Mouse (Mus musculus) monocyte, adult 5-6 weeks (primary cell): ENCODE measurements around the gene Lrrc42. TPM values are rescaled to one million over a fixed set of nuclear protein-coding genes. Genes with fewer than 3 reads are reported as not detected.

Experiments used
- ATAC-seq: fragments of 153-309, 156-312 bp; replicated peaks from 2 replicates; pipeline ENCODE4 v1.8.0; 2017; ENCODE audit warnings: mild to moderate bottlenecking; ENCODE audit not compliant: low TSS enrichment, insufficient number of reproducible peaks, severe bottlenecking, poor library complexity, low FRiP score
- total RNA-seq: library from RNA; stranded (forward); fragments of 200-1000, 200-491, 200-594 nt; gene quantifications from 3 replicates; pipeline ENCODE4 v1.2.3, GENCODE M21; 2017

Lrrc42 gene
- total RNA-seq, 1 experiment from 2014 or later, result 7.1 TPM

- ATAC-seq, result no peak
Measured at GRCm38 (mm10) chr4:107208880-107209279, 44.5 kb downstream of the Lrrc42 start, which contains the start of gene Ldlrad1. TSS of gene Ldlrad1 (plus strand) at chr4:107209180.

GRCm38 (mm10) chr4:107207016-107207415, 46.3 kb downstream of the Lrrc42 start:
- ATAC-seq, result no peak

GRCm38 (mm10) chr4:107203001-107203400, 50.3 kb downstream of the Lrrc42 start:
- ATAC-seq, result no peak

- ATAC-seq, result no peak
Measured at GRCm38 (mm10) chr4:107201779-107202178, 51.6 kb downstream of the Lrrc42 start.

GRCm38 (mm10) chr4:107198072-107198471, 55.3 kb downstream of the Lrrc42 start:
- no peak for ATAC-seq

GRCm38 (mm10) chr4:107196454-107196853, 56.9 kb downstream of the Lrrc42 start:
- no peak for ATAC-seq

- no peak for ATAC-seq
Measured at GRCm38 (mm10) chr4:107193841-107194240, 59.5 kb downstream of the Lrrc42 start.

GRCm38 (mm10) chr4:107185703-107186102, 67.6 kb downstream of the Lrrc42 start:
- no peak for ATAC-seq

Other genes starting within 250 kb of the Lrrc42 start
- gene Mrpl37, start 186.7 kb downstream of the Lrrc42 start, total RNA-seq, result 11.1 to 25.7 TPM (median 18.3 TPM) in 3 replicates
- gene Cyb5rl, start 186.5 kb downstream of the Lrrc42 start, total RNA-seq, result 0.64 to 7.9 TPM (median 1.5 TPM) in 3 replicates
- gene Cdcp2, start 156.6 kb downstream of the Lrrc42 start, total RNA-seq, result not detected in 3 replicates
- 184 to 208 TPM (median 196 TPM) in 3 replicates for gene Tmem59, start 75.1 kb downstream of the Lrrc42 start, total RNA-seq
- 12.8 to 15.4 TPM (median 15.4 TPM) in 3 replicates for gene Tceanc2, start 74.4 kb downstream of the Lrrc42 start, total RNA-seq
- not detected in 3 replicates for gene Ldlrad1, start 44.4 kb downstream of the Lrrc42 start, total RNA-seq
- gene Hspb11, start 61 bp upstream of the Lrrc42 start, total RNA-seq, result 3.4 to 26.6 TPM (median 8.9 TPM) in 3 replicates
- gene Dio1, start 53.6 kb upstream of the Lrrc42 start, total RNA-seq, result not detected in 3 replicates
- gene Yipf1, start 60.8 kb upstream of the Lrrc42 start, total RNA-seq, result 34.3 to 53.2 TPM (median 48.5 TPM) in 3 replicates
- gene Ndc1, start 114.3 kb upstream of the Lrrc42 start, total RNA-seq, result 3.7 to 6.6 TPM (median 4.9 TPM) in 3 replicates
- gene Glis1, start 181.1 kb upstream of the Lrrc42 start, total RNA-seq, result 0.19 TPM in 1 of 3 replicates, not detected in the others